Mouse (Mus musculus) megakaryocyte, adult 5-6 weeks (primary cell): ENCODE data around the gene Chmp2b. TPM values are rescaled to one million over a fixed set of nuclear protein-coding genes. Genes with fewer than 3 reads are reported as not detected.

Experiments used
- ATAC-seq: 2 replicates; pipeline ENCODE4 v1.8.0; 2016; ENCODE audit warnings: mild to moderate bottlenecking, inconsistent platforms; ENCODE audit not compliant: poor library complexity, severe bottlenecking
- total RNA-seq, 2 experiments: library from RNA; stranded (forward) in 1 of 2; stranded (reverse) in 1 of 2; fragments of 153-499, 151-499 nt in 1 of 2; fragments of 221-1000, 200-1000 nt in 1 of 2; gene quantifications; 2 replicates each; pipeline versions ENCODE4 v1.2.3 to v1.2.4; 2015 to 2017

The Chmp2b gene
- total RNA-seq (2015) (77.8 and 92.2 TPM in 2 replicates), total RNA-seq (2017) (50.5 and 53.0 TPM in 2 replicates)

DNA sequence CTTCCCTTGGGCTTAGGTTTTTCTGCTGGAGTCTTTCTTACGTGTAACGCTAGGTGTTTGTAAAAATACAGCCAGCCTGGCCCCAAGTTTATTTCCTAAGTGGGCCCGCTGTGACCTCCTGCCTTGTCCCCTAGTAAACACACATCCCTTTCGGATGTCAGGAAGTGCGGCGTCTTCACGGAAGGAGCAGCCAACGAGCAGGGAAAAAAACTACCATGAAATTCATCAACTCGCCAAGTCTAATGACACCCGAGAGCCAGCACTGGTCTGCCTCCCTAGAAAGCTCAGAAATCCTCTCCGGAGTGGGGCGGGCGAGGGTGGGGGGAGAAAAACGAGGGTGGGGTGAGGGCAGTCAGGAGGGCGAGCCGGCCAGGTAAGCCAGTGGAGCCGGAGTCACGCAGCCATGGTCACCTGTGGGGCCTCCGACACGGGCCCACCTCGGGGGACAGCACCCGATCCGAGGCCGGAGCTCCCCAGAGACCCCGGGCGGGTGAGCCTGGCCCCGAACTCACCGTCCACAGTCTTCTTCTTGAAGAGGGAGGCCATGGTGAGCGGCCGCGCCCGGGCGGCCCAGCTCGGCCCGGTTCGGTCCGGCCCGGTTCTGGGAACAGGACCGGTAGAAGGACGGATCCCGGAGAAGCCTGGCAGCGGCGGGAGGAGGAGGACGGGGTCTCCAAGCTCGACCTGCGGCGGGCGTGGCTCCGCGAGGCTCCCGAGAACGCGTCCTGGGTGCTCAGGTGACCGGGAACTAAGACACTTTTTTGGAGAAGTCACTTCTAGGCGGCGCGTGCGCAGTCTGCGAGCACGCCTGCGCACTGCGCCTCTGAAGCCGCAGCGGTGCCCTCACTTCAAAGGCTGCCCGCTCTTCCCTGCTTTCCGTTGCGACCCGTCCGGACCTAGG, at the start of gene Chmp2b:
Gene Chmp2b (minus strand): TSS at position 764 of the 901 bp plus-strand sequence.
- ATAC-seq = peak; percentile 87

DNA sequence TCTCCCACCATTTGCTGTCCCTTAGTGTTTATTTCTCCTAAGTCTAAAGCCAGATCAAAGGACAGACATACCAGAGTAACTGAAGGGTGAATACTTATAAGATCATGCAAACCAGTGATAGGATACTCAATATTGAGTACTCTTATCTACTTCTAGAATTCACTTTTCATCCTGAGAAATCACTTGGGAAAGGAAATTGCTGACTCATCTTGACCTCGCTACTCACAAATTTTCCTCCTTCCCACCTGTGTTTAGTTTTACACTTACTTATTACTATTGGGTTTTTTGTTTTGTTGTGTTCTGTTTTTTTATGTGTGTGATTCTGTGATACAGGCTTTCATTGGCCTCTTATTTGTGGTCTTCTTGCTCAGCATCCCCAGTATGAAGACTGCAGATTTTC, 49.2 kb upstream of the Chmp2b start:
- ATAC-seq = no peak

DNA sequence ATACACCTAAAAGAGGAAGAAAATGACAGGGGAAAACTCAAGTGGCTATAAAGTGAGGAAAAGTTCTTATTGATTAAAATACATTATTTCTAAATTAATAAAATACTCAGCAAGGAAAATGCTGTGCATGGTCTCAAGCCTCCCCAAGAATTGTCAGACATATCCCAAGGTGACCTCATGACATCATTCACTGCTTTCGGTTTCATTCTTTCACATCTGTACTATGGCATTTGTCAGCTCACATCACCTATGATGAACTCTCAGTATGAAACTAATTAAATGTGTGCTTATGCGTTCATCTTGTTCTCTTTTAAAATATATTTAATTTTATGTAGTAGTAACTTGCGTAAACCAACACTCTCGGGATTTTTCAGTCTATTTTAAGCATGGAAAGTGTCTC, 38.3 kb upstream of the Chmp2b start:
- no peak for ATAC-seq

DNA sequence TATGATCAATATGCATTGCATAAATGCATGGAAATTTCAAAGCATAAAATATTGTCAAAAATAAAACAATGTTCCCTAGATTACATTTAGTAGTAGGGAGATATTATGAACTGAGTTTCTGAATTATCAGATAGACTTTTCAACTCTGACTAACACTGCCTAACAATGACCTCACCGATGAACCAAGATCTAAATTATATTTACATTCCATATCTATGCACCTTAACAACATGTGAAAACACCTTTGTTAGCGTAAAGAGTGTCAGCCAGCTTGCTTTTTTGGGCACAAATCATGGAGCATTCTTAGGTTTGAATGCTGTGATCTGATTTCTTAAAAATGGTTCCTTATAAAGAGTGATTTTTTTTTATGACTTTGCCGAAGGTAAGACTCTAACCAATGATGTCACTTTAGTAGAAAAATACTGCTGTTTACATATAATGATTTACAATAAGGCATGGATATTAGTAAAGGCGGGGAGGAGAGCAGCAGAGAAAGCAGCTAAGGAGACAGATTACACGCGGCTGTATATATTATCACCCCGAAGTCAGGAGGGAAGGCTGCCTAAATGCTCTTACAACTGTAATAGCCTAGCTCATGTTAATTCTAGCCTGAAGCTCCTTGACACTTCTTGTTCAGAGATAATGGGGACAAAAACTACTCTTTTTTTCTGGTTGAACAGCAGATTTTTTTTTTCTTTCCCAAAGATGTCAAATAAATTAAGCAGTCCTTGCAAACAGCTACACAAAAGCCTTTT, 23.8 kb upstream of the Chmp2b start:
- ATAC-seq = no peak

DNA sequence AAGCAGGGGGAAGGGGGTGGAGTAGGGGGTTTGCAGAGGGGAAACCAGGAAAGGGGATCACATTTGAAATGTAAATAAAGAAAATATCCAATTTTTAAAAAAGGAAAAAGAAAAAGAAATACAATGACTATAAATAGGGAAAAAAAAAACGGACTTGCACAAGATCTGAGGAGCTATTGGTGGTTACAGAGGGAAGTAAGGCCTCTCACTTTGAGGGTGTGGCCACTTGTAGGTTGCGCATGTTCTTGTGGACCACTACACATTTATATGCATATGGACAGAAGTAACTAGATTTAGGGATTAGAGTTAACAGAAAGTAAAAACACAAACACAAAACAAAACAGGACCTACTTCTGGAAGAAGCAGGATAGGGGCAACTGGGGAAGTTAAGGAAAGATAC, 23.2 kb upstream of the Chmp2b start:
- ATAC-seq = peak; percentile 67

DNA sequence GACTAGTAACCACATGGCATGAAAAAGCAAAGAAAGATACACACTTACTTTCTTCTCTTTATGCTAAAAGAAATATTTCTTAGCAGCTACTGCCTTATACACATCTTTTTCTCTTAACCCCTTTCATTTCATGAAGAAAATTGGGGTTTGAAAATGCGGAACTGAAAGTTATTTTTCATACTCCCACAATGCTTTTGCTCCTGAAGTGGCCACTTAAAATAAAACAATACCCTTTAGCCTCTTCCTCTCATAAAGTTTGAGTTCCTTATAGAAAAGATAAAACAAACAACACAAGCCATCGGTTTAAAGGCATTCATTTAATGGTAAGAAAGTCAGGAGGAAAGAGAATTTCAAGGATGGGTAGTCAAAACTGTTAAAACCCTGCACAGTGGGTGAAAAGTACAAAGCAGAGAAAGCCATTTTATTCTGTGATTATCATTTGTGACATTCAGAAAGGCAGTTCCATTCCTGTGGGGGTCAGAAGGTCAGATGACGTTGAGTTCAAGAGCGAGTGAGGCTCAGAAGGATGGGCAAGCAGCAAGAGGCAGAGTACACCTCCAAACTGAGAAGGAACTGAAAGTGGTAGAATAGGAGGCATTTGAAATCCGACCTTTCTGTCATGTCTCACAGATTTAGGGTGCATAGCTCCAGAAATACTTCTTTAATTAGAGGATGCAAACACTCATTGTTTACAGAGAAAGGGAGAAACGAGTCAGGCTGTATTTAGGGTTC, 14.9 kb upstream of the Chmp2b start:
- peak; percentile 94 for ATAC-seq

DNA sequence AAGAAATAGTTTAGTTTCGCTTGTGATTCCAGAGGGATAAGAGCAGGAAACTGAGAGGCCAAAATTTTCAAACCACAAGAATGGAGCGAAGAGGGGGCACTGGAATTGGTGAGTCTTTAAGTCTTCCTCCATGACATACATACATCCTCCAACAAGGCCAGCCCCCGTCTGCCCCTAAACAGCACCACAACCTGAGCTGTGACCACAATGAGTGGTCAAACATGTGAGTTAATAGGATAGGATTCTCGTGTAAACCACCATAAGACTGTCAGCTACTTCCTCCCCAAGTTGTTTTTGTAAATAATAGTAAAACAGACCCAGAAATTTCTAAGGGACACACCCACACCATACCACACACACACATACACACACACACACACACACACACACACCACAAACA, 6.3 kb upstream of the Chmp2b start:
- peak; percentile 31; the same call in 1 of the 2 replicates for ATAC-seq

DNA sequence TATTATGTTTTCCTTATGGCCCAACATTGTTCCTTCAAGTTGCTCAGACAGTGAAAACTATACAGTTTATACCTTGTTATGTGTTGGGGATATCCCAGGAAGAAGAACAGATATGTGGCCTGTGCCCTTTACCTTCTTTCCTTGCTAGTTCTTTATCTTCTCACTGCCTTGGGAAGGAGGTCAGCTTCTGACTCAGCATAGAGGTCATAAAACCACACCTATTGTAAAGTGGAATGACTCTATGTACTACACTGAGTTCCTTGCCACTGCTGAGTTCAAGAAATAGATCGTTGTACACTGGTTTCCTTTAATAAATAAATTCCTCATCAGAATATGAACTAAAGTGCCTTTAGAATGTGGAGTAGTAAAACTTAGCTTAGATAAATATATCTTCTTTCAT, 2.4 kb upstream of the Chmp2b start:
- ATAC-seq = no peak

DNA sequence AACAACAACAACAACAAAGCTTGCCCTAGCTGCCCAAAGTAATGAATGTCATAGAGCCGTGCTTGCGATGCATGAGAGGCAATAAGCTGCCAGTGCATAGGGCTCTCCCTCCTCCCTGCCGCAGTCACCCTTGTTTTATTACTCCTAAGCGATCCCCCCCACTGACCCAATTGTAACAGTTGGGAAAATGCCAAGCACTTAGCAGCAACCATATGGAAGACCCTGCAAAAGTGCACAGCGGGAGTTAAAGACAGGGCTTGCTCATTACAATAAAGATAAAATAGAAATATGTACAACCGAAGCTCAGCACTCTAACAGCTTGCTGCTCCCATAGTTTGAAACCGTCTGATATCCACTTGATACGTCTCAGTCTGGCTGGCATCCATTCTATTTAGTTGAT, 1.8 kb upstream of the Chmp2b start:
- no peak for ATAC-seq

DNA sequence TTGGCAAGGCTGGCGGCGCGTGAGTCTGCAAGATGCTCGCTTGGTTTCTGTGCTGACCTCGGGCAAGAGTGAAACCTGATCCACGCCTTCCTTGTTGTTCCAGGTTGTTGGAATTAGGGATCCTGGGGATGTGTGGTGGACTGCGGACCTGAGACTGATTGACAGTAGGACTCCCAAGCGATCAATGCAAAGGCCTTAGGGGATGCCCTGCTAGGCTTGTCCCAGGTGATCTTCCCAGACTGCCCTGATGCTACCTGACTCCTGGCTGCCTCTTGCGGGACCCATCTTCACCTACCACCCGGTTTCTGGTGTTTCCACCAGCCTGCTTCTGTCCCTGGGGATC, 309 bp upstream of the Chmp2b start:
- no peak for ATAC-seq

DNA sequence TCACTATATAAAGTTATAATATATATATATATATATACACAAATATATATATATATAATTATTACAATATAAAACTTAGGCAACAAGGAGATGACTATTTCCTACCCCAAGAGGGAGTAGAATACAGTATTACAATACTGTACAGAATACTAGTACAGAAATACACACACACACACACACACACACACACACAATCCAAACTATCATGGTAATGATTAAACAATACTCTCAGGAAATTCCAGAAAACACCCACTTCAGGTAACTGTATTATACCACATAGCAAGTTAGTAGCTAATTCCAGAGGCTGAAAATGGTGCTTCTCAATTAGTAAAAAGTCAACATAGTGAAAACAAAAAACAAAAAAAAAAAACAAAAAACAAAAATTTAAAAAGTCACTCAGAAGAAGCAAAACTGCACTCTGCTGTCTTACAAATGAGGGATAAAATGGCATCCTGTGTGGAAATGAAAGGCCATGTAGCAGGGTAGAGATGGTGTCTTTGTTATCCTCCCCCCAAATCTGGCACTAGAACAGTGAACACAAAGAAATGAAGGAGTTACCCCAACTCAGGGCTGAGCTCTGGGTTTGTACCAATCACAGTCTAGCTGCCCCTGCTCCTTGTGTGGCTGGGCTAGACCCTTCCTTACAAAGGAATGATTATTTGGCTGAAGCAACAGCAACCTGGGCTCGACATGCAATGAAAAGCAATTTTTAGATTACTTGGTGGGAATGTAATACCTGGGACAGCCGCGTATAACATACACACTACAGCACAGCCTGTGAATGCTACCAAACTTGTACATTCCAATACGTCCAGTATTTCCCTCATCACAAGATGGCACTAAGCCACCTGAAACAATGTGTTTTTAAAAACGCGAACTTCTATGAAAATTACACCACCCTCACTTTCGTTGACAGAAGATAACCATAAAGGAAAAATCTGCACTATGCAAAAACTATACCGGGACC, 1.2 kb downstream of the Chmp2b start:
- peak; percentile 38 for ATAC-seq

DNA sequence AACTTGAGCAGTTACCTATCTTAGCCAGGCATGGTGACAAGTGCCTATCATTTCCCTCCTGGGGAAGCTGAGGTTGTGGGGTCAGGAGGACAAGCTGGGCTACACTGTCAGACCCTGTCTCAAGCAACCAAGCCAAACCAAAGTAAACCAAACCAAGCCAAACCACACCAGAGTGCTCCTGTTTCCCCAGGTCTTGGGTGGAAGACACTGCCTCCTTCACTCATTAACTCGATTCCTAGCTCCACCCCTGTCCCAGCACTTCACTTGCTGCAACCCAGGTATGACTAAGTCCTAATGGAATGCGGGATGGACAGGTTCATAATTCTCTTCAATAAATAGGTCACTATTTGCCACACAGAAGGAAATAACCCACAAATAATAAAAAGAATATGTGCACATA, 2.9 kb downstream of the Chmp2b start:
- ATAC-seq = no peak

DNA sequence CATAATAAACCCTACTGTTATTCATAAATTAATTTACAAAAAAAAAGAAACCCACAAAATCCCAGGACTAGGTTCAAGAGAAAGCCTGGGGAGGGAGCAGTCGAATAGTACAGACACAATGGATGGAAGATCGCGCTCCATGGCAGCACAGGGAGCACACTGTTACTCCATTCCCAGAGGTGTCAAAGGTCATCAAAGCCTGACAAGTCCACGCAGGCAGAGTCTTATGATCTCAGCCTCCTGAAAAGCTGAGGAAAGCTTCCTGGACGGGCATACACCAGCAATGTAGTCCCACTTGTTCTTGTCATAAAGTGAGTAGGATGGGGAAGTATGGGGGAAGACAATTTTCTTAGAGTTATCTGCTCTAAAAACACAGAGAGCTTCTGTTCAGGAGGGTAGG, 5.2 kb downstream of the Chmp2b start:
- ATAC-seq = no peak

DNA sequence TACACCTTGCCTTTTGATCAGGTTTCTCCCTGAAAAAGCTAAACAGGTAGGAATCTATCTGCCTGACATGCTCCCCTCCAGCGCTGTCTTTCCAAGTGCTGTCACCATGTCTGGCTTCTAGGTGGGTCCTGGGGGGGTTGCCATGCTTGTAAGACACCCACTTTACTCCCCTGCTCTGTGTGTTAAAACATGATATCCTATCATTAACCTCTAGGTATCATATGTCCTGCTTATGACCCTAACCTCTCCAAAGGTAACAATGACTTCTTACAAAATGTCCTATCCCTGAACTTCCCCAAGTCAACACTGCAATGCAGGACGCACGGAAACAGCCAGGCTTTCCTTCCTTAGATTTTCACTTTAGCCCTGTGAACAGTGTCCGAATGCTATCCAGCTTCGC, 8.3 kb downstream of the Chmp2b start:
- no peak for ATAC-seq

DNA sequence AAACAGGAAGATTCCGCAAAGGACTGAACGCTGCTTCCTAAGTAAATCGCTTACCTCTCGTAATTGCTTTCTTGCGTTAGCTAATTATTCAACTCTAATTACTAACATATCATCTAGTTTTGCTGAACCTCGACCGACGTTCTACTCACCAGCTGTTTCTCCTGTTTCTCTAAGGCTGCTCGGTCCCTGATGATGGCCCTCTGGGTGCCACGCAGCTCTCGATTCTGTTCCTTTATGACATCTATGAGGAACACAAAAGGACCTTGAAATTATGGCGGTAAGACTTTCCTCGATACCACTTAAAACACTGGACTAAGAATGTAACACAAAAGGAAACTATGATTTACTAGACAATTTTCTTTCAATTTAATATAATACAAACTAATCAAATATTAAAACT, 11.7 kb downstream of the Chmp2b start:
- no peak for ATAC-seq

DNA sequence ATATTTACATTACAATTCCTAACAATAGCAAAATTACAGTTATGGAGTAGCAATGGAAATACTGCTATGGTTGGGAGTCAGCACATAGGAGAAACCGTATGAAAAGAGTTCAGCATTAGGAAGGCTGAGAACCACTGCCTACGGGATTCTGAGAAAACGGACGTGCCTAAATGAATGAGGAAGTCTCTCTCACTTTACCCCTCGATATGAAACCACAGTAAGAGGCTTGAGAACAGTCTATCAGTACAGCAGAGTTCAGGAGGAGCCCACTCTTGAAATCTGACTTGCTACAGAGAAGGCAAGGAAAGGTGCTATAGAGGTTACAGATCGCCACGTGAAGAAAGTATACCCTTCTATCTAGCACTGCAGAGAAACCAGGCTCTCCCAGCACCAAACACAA, 13.6 kb downstream of the Chmp2b start:
- peak; percentile 96 for ATAC-seq

DNA sequence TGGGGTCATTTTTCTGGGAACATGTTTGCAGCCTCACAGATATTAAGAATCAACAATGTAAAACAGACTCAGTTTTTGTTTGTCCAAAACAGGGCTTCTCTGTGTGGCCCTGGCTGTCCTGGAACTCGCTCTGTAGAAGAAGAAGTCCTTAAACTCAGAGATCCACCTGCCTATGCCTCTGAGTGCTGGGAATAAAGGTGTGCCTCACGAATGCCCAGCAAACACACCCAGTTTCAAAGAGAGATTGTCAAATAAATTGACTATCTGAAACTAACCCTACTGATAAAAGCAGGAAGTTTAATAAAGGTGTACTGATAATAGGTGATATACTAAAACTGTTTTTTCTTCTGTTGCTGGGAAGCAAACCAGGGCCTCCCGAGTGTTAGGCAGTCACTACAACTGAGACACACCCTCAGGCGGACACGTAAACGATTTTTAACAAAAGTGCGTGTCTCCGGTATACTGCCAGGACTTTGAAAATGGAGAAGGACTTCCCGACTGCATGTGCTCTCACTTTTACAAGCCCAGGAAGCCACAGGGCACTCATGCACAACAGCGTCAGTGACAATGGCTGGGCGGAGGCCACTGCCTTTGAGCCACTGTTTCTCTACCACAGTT, 18.7 kb downstream of the Chmp2b start:
- no peak for ATAC-seq

DNA sequence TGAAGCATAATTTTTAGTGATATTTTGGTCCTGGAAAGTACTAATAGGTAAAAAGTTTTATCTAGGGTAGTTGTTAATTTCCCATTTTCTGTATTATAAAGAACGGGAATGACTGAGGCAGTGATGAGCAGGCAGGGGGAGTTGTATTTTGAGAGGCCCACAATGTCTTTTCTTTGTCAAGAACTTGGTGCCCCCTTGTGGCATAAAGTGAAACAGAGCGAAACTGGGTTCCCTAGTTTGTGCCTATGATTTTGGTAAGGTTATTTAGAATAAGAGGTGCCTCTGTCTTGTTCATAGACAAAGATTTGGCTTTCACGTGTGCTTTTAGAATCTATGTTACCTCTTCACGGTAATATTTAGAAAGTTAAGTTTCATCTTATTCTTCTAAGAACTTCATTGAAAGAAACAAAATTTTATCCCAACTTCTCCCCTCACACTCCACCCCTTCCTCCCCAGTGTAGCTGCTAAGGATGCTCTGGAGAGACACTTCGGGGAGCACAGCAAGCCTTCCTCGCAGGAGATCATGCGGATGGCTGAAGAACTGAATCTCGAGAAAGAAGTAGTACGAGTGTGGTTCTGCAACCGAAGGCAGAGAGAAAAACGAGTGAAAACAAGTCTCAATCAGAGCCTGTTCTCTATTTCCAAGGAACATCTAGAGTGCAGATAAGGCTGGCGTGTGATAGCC, 29.1 kb downstream of the Chmp2b start:
- peak; percentile 88 for ATAC-seq

DNA sequence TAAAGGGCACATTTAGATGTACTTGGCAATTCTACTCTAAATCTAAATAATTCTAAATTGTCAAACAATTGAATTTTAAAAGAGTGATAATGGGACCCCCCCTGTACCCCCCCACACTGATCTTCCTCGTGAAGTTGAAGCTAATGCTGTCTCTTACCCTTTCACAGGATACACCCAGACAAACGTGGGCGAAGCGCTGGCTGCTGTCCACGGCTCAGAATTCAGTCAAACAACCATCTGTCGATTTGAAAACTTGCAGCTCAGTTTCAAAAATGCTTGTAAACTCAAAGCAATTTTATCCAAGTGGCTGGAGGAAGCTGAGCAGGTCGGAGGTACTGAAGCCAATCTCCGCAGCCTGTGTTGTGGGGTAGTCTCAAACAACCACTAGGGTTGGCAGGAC, 30.9 kb downstream of the Chmp2b start:
- ATAC-seq = no peak
